Mouse (Mus musculus) B cell, adult 67 days (primary cell): ENCODE results near the gene Ppp1r15a. TPM values are rescaled to one million over a fixed set of nuclear protein-coding genes. Genes with fewer than 3 reads are reported as not detected.

Experiments used
- total RNA-seq, 2 experiments: library from RNA; stranded (reverse); gene quantifications; 4 replicates each; pipeline ENCODE4 v1.2.4; 2023

Ppp1r15a gene
- 1,000 to 10,000 TPM in 1 of 2 experiments, 100 to 1,000 TPM in 1; 780 to 1,130 TPM for total RNA-seq

GRCm38 (mm10) chr7:45525809-45526473 is at the start of gene Ppp1r15a, which contains the start of gene Plekha4:
TSS of gene Ppp1r15a (minus strand) at chr7:45526268.
TSS of gene Plekha4 (plus strand) at chr7:45526330.

GRCm38 (mm10) chr7:45570103-45570741 is 44.2 kb upstream of the Ppp1r15a start, which contains the start of gene Bcat2:
TSS of gene Bcat2 (plus strand) at chr7:45570153.

GRCm38 (mm10) chr7:45554744-45555143 is 28.7 kb upstream of the Ppp1r15a start, which contains the start of gene Hsd17b14:
TSS of gene Hsd17b14 (plus strand) at chr7:45554893.

GRCm38 (mm10) chr7:45509912-45510787 is 15.9 kb downstream of the Ppp1r15a start, which contains the start of gene Nucb1:
TSS of gene Nucb1 (minus strand) at chr7:45510406.

GRCm38 (mm10) chr7:45488293-45489204 is 37.5 kb downstream of the Ppp1r15a start, which contains the start of gene Dhdh:
TSS of gene Dhdh (minus strand) at chr7:45488805.

GRCm38 (mm10) chr7:45486761-45487415 is 39.2 kb downstream of the Ppp1r15a start, which contains the start of gene Gm45808:
TSS of gene Gm45808 (minus strand) at chr7:45486811.

GRCm38 (mm10) chr7:45481374-45481927 is 44.6 kb downstream of the Ppp1r15a start, which contains the start of gene Tulp2:
TSS of gene Tulp2 (plus strand) at chr7:45481877.

Other genes with a start within 250 kb of the Ppp1r15a start
- gene Slc6a21, start 248.8 kb downstream of the Ppp1r15a start, total RNA-seq, result 1 to 10 TPM; 1.1 to 1.9 TPM
- 10 to 100 TPM in 1 of 2 experiments, 1 to 10 TPM in 1; 8.6 to 16.3 TPM for gene Trpm4, start 192.5 kb downstream of the Ppp1r15a start, total RNA-seq
- not detected for gene Hrc, start 191.0 kb downstream of the Ppp1r15a start, total RNA-seq
- under 1 TPM in 1 of 2 experiments, not detected in 1; 0.17 TPM for gene Ppfia3, start 159.2 kb downstream of the Ppp1r15a start, total RNA-seq
- 1 to 10 TPM; 1.2 to 1.5 TPM for gene Lin7b, start 155.7 kb downstream of the Ppp1r15a start, total RNA-seq
- gene Snrnp70, start 130.5 kb downstream of the Ppp1r15a start, total RNA-seq, result 100 to 1,000 TPM; 614 to 615 TPM
- not detected for gene Kcna7, start 120.6 kb downstream of the Ppp1r15a start, total RNA-seq
- not detected for gene Ntf5, start 112.6 kb downstream of the Ppp1r15a start, total RNA-seq
- gene Lhb, start 105.4 kb downstream of the Ppp1r15a start, total RNA-seq, result not detected
- 10 to 100 TPM; 21.3 to 24.4 TPM for gene Gys1, start 91.4 kb downstream of the Ppp1r15a start, total RNA-seq
- gene Ruvbl2, start 88.2 kb downstream of the Ppp1r15a start, total RNA-seq, result 10 to 100 TPM; 48.0 to 56.3 TPM
- 100 to 1,000 TPM; 609 to 629 TPM for gene Ftl1, start 66.4 kb downstream of the Ppp1r15a start, total RNA-seq
- 100 to 1,000 TPM; 113 to 118 TPM for gene Bax, start 59.4 kb downstream of the Ppp1r15a start, total RNA-seq
- gene Tulp2, start 44.4 kb downstream of the Ppp1r15a start, total RNA-seq, result not detected
- 1 to 10 TPM in 1 of 2 experiments, not detected in 1; 3.7 TPM for gene Gm45808, start 39.5 kb downstream of the Ppp1r15a start, total RNA-seq
- 1 to 10 TPM; 3.3 to 5.3 TPM for gene Dhdh, start 37.5 kb downstream of the Ppp1r15a start, total RNA-seq
- 10 to 100 TPM; 78.3 to 83.7 TPM for gene Nucb1, start 15.9 kb downstream of the Ppp1r15a start, total RNA-seq
- 1 to 10 TPM; 2.5 to 2.8 TPM for gene Plekha4, start 62 bp upstream of the Ppp1r15a start, total RNA-seq
- 1 to 10 TPM in 1 of 2 experiments, not detected in 1; 8.0 TPM for gene Hsd17b14, start 28.6 kb upstream of the Ppp1r15a start, total RNA-seq
- gene Bcat2, start 43.9 kb upstream of the Ppp1r15a start, total RNA-seq, result 10 to 100 TPM; 28.7 to 47.2 TPM
- gene Fgf21, start 89.2 kb upstream of the Ppp1r15a start, total RNA-seq, result not detected
- not detected for gene Fut1, start 91.0 kb upstream of the Ppp1r15a start, total RNA-seq
- not detected for gene Izumo1, start 95.5 kb upstream of the Ppp1r15a start, total RNA-seq
- gene Rasip1, start 101.2 kb upstream of the Ppp1r15a start, total RNA-seq, result not detected
- gene Mamstr, start 113.7 kb upstream of the Ppp1r15a start, total RNA-seq, result not detected
- not detected for gene Fut2, start 140.1 kb upstream of the Ppp1r15a start, total RNA-seq
- gene Ntn5, start 157.8 kb upstream of the Ppp1r15a start, total RNA-seq, result not detected
- gene Sec1, start 168.1 kb upstream of the Ppp1r15a start, total RNA-seq, result not detected
- gene Car11, start 173.6 kb upstream of the Ppp1r15a start, total RNA-seq, result not detected
- gene Dbp, start 178.8 kb upstream of the Ppp1r15a start, total RNA-seq, result 10 to 100 TPM; 18.5 to 23.3 TPM
- 1,000 to 10,000 TPM; 1,959 to 2,082 TPM for gene Rpl18, start 189.2 kb upstream of the Ppp1r15a start, total RNA-seq
- gene Sphk2, start 191.7 kb upstream of the Ppp1r15a start, total RNA-seq, result 10 to 100 TPM; 33.4 to 41.2 TPM
- gene Fam83e, start 194.9 kb upstream of the Ppp1r15a start, total RNA-seq, result under 1 TPM; 0.42 to 0.99 TPM
- not detected for gene Spaca4, start 199.5 kb upstream of the Ppp1r15a start, total RNA-seq